Comparison of ENCODE assay signal across 8 mouse cellular contexts in the genomic region with DNA sequence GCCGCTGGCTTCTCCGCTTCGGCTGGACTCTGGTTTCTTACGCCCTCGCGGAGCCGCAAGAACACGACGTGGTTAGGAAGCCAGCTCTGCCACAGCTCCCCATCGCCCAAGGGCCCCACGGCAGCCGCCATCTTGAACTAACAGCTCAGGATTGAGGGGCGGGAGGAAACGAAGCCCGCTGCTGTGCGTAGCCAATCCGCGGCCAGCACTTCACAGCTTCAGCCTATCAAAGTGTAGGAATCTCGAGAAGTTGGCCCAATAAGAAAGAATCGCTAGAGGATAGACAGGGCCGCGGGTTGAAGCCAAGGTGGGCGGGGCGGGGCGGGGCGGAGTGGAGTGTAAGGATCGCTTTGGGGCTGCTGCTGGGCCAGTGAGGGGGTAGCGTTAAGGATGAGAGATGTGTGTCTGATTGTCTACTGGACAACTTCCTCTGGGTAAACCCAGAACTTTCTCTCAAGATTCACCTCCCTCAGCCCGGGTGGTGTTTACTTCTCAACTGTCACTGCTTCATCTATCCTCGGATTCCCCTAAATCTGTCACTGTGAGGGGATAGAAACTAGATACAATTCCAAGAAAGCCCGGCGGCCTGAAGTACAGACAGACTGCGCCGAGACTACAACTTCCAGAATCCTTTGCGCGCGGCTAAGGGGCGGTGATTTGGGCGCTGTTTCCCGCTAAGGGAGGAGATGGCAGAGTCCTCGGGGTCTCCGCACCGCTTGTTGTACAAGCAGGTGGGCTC. TPM values are rescaled to one million over a fixed set of nuclear protein-coding genes. Genes with fewer than 3 reads are reported as not detected.
DNase-seq lines count a peak whose midpoint lies in the region; ATAC-seq and TF ChIP-seq lines count a peak whose summit lies in the region.

A gene (minus strand): TSS at position 153 of the 739 bp plus-strand sequence.
A gene (plus strand): TSS at position 393 of the 739 bp plus-strand sequence.

- peak within 1 kb of the TSS; percentile 75 for H3K4me2 ChIP-seq in forebrain, embryonic 12.5 days
- peak within 1 kb of the TSS; percentile 94 for H3K4me2 ChIP-seq in heart, postnatal 0 days (ENCODE audit: low read depth, low read length)
- H3K4me2 ChIP-seq in liver, embryonic 16.5 days (ENCODE audit: low read depth, low read length): peak within 1 kb of the TSS; percentile 92
- peak within 1 kb of the TSS; percentile 87 for H3K4me2 ChIP-seq in neural tube, embryonic 13.5 days

- no peak for TF ChIP-seq CTCF in E14TG2a.4 (conservative IDR thresholded peaks at IDR 0.05; ENCODE audit: low read length)
- TF ChIP-seq CTCF in heart, postnatal 0 days (IDR thresholded peaks at IDR 0.05; ENCODE audit: low read depth): no peak
- TF ChIP-seq CTCF in testis, adult 2 months (IDR thresholded peaks at IDR 0.05; ENCODE audit: control insufficient read depth, insufficient read depth, insufficient replicate concordance, low read depth, low read length): no peak

- H3K9ac ChIP-seq in forebrain, embryonic 12.5 days: peak within 1 kb of the TSS; percentile 87
- H3K9ac ChIP-seq in heart, postnatal 0 days (replicated peaks; ENCODE audit: low read depth, low read length): peak within 1 kb of the TSS; percentile 80
- H3K9ac ChIP-seq in liver, embryonic 16.5 days (ENCODE audit: low read depth, low read length): peak within 1 kb of the TSS; percentile 84
- H3K9ac ChIP-seq in neural tube, embryonic 13.5 days: peak within 1 kb of the TSS; percentile 95

- under 1% methylated on average over 43 of the region's 43 CpGs for WGBS in forebrain, embryonic 12.5 days
- under 1% methylated on average over 43 of the region's 43 CpGs for WGBS in heart, postnatal 0 days
- under 1% methylated on average over 43 of the region's 43 CpGs for WGBS in liver, embryonic 16.5 days (ENCODE audit: insufficient replicate concordance)
- WGBS in neural tube, embryonic 13.5 days: under 1% methylated on average over 43 of the region's 43 CpGs

- DNase-seq in c-Kit-positive CD71-positive TER-119-positive erythroid progenitor cells, embryonic 14.5 days (ENCODE audit: low spot score): peak; percentile 95
- peak; percentile 99 for DNase-seq in heart, postnatal 0 days (ENCODE audit: low spot score)
- peak; percentile 93 to 96 for DNase-seq in kidney, postnatal 4 days

- TF ChIP-seq EP300 in heart, postnatal 0 days (IDR thresholded peaks at IDR 0.05; ENCODE audit: low read depth): peak; percentile 34; the same call in 1 of the 2 replicates

- peak within 1 kb of the TSS; percentile 94 for H3K27ac ChIP-seq in forebrain, embryonic 12.5 days
- H3K27ac ChIP-seq in heart, postnatal 0 days (ENCODE audit: low read depth): peak within 1 kb of the TSS; percentile 88
- peak within 1 kb of the TSS; percentile 99 for H3K27ac ChIP-seq in liver, embryonic 16.5 days (ENCODE audit: low read length)
- H3K27ac ChIP-seq in neural tube, embryonic 13.5 days (replicated peaks): peak within 1 kb of the TSS; percentile 92
- peak within 1 kb of the TSS; percentile 94 for H3K27ac ChIP-seq in testis, adult 2 months (ENCODE audit: control insufficient read depth, insufficient read depth, low read depth, low read length)

- no peaks in the 10 kb centered on the region for H3K9me3 ChIP-seq in E14TG2a.4 (ENCODE audit: low read length)
- H3K9me3 ChIP-seq in forebrain, embryonic 12.5 days: no peaks in the 10 kb centered on the region
- no peaks in the 10 kb centered on the region for H3K9me3 ChIP-seq in heart, postnatal 0 days (replicated peaks; ENCODE audit: control insufficient read depth, low read length)
- no peaks in the 10 kb centered on the region for H3K9me3 ChIP-seq in liver, embryonic 16.5 days (replicated peaks; ENCODE audit: control insufficient read depth, low read length)
- H3K9me3 ChIP-seq in neural tube, embryonic 13.5 days: no peaks in the 10 kb centered on the region

- peaks cover 40% of the 10 kb centered on the region for H3K4me1 ChIP-seq in E14TG2a.4 (replicated peaks; ENCODE audit: low read depth, low read length)
- H3K4me1 ChIP-seq in forebrain, embryonic 12.5 days: peaks cover 22% of the 10 kb centered on the region
- peaks cover 9% of the 10 kb centered on the region for H3K4me1 ChIP-seq in heart, postnatal 0 days (ENCODE audit: control insufficient read depth, insufficient read depth)
- H3K4me1 ChIP-seq in liver, embryonic 16.5 days (ENCODE audit: control insufficient read depth, low read depth, low read length): peaks cover 25% of the 10 kb centered on the region
- peaks cover 26% of the 10 kb centered on the region for H3K4me1 ChIP-seq in neural tube, embryonic 13.5 days (replicated peaks)
- peaks cover 4% of the 10 kb centered on the region for H3K4me1 ChIP-seq in testis, adult 2 months (ENCODE audit: control insufficient read depth, insufficient read depth, low read length)

- peaks cover 61% of the 10 kb centered on the region for H3K36me3 ChIP-seq in E14TG2a.4 (ENCODE audit: insufficient read depth, low read length)
- peaks cover 42% of the 10 kb centered on the region for H3K36me3 ChIP-seq in forebrain, embryonic 12.5 days (replicated peaks)
- H3K36me3 ChIP-seq in heart, postnatal 0 days (replicated peaks; ENCODE audit: control insufficient read depth, insufficient read depth, low read length): peaks cover 41% of the 10 kb centered on the region
- peaks cover 47% of the 10 kb centered on the region for H3K36me3 ChIP-seq in liver, embryonic 16.5 days (ENCODE audit: control insufficient read depth, insufficient read depth)
- H3K36me3 ChIP-seq in neural tube, embryonic 13.5 days: peaks cover 38% of the 10 kb centered on the region
- H3K36me3 ChIP-seq in testis, adult 2 months (ENCODE audit: control insufficient read depth, insufficient read depth, low read length): no peaks in the 10 kb centered on the region; the same call in 1 of the 2 replicates

- ATAC-seq in forebrain, embryonic 12.5 days (ENCODE audit: low FRiP score): peak; percentile 98
- ATAC-seq in heart, postnatal 0 days (ENCODE audit: insufficient read depth, low read depth): peak; percentile 97
- peak; percentile 92 for ATAC-seq in liver, embryonic 16.5 days (ENCODE audit: low read depth)
- peak; percentile 99 for ATAC-seq in neural tube, embryonic 13.5 days (ENCODE audit: low read depth)

- peak within 1 kb of the TSS; percentile 97 for H3K4me3 ChIP-seq in E14TG2a.4 (replicated peaks; ENCODE audit: low read length)
- peak within 1 kb of the TSS; percentile 88 for H3K4me3 ChIP-seq in forebrain, embryonic 12.5 days (replicated peaks)
- peak within 1 kb of the TSS; percentile 76 for H3K4me3 ChIP-seq in heart, postnatal 0 days (ENCODE audit: low read depth, low read length)
- H3K4me3 ChIP-seq in liver, embryonic 16.5 days (ENCODE audit: low read depth, low read length): peak within 1 kb of the TSS; percentile 77
- H3K4me3 ChIP-seq in neural tube, embryonic 13.5 days: peak within 1 kb of the TSS; percentile 94
- peak within 1 kb of the TSS; percentile 89 for H3K4me3 ChIP-seq in testis, adult 2 months (ENCODE audit: control insufficient read depth, low read depth, low read length)

- no peaks in the 10 kb centered on the region for H3K27me3 ChIP-seq in E14TG2a.4 (ENCODE audit: insufficient read depth, low read length)
- no peaks in the 10 kb centered on the region for H3K27me3 ChIP-seq in forebrain, embryonic 12.5 days
- no peaks in the 10 kb centered on the region for H3K27me3 ChIP-seq in heart, postnatal 0 days (ENCODE audit: control insufficient read depth, insufficient read depth, low read length)
- H3K27me3 ChIP-seq in liver, embryonic 16.5 days (ENCODE audit: control insufficient read depth, insufficient read depth, low read depth, low read length): no peaks in the 10 kb centered on the region
- no peaks in the 10 kb centered on the region for H3K27me3 ChIP-seq in neural tube, embryonic 13.5 days
- no peaks in the 10 kb centered on the region for H3K27me3 ChIP-seq in testis, adult 2 months (ENCODE audit: control insufficient read depth, insufficient read depth, low read length)

- peak; percentile 98 for TF ChIP-seq POLR2A in testis, adult 2 months (IDR thresholded peaks at IDR 0.05; ENCODE audit: control insufficient read depth, low read depth, low read length)

RNA-seq across cellular contexts. Expression of the first gene that starts in this region (rescaled TPM):
- polyA plus RNA-seq in forebrain, embryonic 12.5 days (2016; fragmentation: Nextera tagmentation; extraction: Ambion mirVana): 158 and 163 TPM in 2 replicates
- 49.9 and 66.8 TPM in 2 replicates for total RNA-seq in heart, postnatal 0 days (2014; rRNA removed; ENCODE audit: low replicate concordance)
- polyA plus RNA-seq in heart, postnatal 0 days (2015; fragmentation: Nextera tagmentation; extraction: Ambion mirVana): 81.5 and 88.4 TPM in 2 replicates
- polyA plus RNA-seq in liver, embryonic 16.5 days (2015; fragmentation: Nextera tagmentation; extraction: Ambion mirVana): 52.4 and 53.0 TPM in 2 replicates
- polyA plus RNA-seq in neural tube, embryonic 13.5 days (2015; fragmentation: Nextera tagmentation; extraction: Ambion mirVana): 124 and 138 TPM in 2 replicates
- 65.4 and 80.9 TPM in 2 replicates for polyA plus RNA-seq in testis, adult 2 months (2012; rRNA removed)

RNA-seq across cellular contexts. Expression of the second gene that starts in this region (rescaled TPM):
- 83.9 and 89.5 TPM in 2 replicates for polyA plus RNA-seq in forebrain, embryonic 12.5 days (2016; fragmentation: Nextera tagmentation; extraction: Ambion mirVana)
- total RNA-seq in heart, postnatal 0 days (2014; rRNA removed; ENCODE audit: low replicate concordance): 12.7 and 25.3 TPM in 2 replicates
- polyA plus RNA-seq in heart, postnatal 0 days (2015; fragmentation: Nextera tagmentation; extraction: Ambion mirVana): 45.9 and 53.2 TPM in 2 replicates
- polyA plus RNA-seq in liver, embryonic 16.5 days (2015; fragmentation: Nextera tagmentation; extraction: Ambion mirVana): 75.4 and 81.1 TPM in 2 replicates
- polyA plus RNA-seq in neural tube, embryonic 13.5 days (2015; fragmentation: Nextera tagmentation; extraction: Ambion mirVana): 73.3 and 80.2 TPM in 2 replicates
- 78.5 and 97.4 TPM in 2 replicates for polyA plus RNA-seq in testis, adult 2 months (2012; rRNA removed)

Comparison
In these comparisons a context has a peak if more than half of its experiments do, and no peak if none do; other contexts are left out.
1. Peak in every context shown above with its lines: DNase-seq, ATAC-seq, H3K4me3 ChIP-seq and H3K27ac ChIP-seq.